Mouse (Mus musculus) adrenal gland, adult 18-20 months (tissue): Measurements from ENCODE around the gene Gdf15. TPM values are rescaled to one million over a fixed set of nuclear protein-coding genes. Genes with fewer than 3 reads are reported as not detected.

Experiments used
- DNase-seq, 2 experiments: peaks; one replicate each; pipeline ENCODE4 v3.0.0; 2021 to 2022; ENCODE audit warnings: low spot score in 2 of 2
- total RNA-seq, 2 experiments: library from RNA; stranded (reverse); gene quantifications; 1 replicate in 1 of 2; 2 replicates in 1 of 2; pipeline ENCODE4 v1.2.3; 2021

The Gdf15 gene
- total RNA-seq, 2 experiments from 2014 or later = 2.2 to 6.4 TPM

GRCm38 (mm10) chr8:70657739-70658138, 25.5 kb upstream of the Gdf15 start:
- peak in 1 of 2 experiments; percentile 56 for DNase-seq

- DNase-seq = no peak
These were observed 25.0 kb upstream of the Gdf15 start for GRCm38 (mm10) chr8:70657214-70657613.

- DNase-seq = no peak
These were observed 24.0 kb upstream of the Gdf15 start for GRCm38 (mm10) chr8:70656193-70656790.

GRCm38 (mm10) chr8:70655469-70655868, 23.2 kb upstream of the Gdf15 start:
- no peak for DNase-seq

- no peak for DNase-seq
These were observed 21.9 kb upstream of the Gdf15 start for GRCm38 (mm10) chr8:70654121-70654520.

GRCm38 (mm10) chr8:70653226-70653625, 21.0 kb upstream of the Gdf15 start:
- DNase-seq = peak; percentile 71 to 74

- DNase-seq = no peak
These were observed 18.1 kb upstream of the Gdf15 start for GRCm38 (mm10) chr8:70650351-70650750.

- DNase-seq = peak; percentile 71 to 73
These were observed 17.1 kb upstream of the Gdf15 start for GRCm38 (mm10) chr8:70649324-70649723.

- DNase-seq = no peak
These were observed 16.7 kb upstream of the Gdf15 start for GRCm38 (mm10) chr8:70648921-70649320.

- no peak for DNase-seq
These were observed 15.8 kb upstream of the Gdf15 start for GRCm38 (mm10) chr8:70648164-70648442.

- no peak for DNase-seq
These were observed 15.3 kb upstream of the Gdf15 start for GRCm38 (mm10) chr8:70647343-70648163.

- peak in 1 of 2 experiments; percentile 59 for DNase-seq
These were observed 14.5 kb upstream of the Gdf15 start for GRCm38 (mm10) chr8:70646775-70647174.

- no peak for DNase-seq
These were observed 14.1 kb upstream of the Gdf15 start for GRCm38 (mm10) chr8:70646369-70646768.

- peak; percentile 51 to 56 for DNase-seq
These were observed 13.4 kb upstream of the Gdf15 start for GRCm38 (mm10) chr8:70645501-70646224.

GRCm38 (mm10) chr8:70644065-70644464, 11.8 kb upstream of the Gdf15 start:
- DNase-seq = no peak

GRCm38 (mm10) chr8:70643019-70643418, 10.8 kb upstream of the Gdf15 start:
- DNase-seq = no peak

- DNase-seq = no peak
These were observed 6.5 kb upstream of the Gdf15 start for GRCm38 (mm10) chr8:70638752-70639151.

GRCm38 (mm10) chr8:70636838-70637237, 4.6 kb upstream of the Gdf15 start:
- DNase-seq = no peak

GRCm38 (mm10) chr8:70635527-70635926, 3.3 kb upstream of the Gdf15 start:
- DNase-seq = no peak

- peak; percentile 59 to 79 for DNase-seq
These were observed 1.8 kb upstream of the Gdf15 start for GRCm38 (mm10) chr8:70634066-70634465.

- peak in 1 of 2 experiments; percentile 51 for DNase-seq
These were observed 820 bp downstream of the Gdf15 start for GRCm38 (mm10) chr8:70631436-70631835.
